Mouse (Mus musculus) frontal cortex, postnatal 36 days (tissue): ENCODE results near the gene Frem3.

Source experiments
- DNase-seq, 2 experiments: peaks; one replicate each; pipeline ENCODE4 v3.0.0; 2022; ENCODE audit warnings: low spot score in 2 of 2

Gene Frem3

DNA sequence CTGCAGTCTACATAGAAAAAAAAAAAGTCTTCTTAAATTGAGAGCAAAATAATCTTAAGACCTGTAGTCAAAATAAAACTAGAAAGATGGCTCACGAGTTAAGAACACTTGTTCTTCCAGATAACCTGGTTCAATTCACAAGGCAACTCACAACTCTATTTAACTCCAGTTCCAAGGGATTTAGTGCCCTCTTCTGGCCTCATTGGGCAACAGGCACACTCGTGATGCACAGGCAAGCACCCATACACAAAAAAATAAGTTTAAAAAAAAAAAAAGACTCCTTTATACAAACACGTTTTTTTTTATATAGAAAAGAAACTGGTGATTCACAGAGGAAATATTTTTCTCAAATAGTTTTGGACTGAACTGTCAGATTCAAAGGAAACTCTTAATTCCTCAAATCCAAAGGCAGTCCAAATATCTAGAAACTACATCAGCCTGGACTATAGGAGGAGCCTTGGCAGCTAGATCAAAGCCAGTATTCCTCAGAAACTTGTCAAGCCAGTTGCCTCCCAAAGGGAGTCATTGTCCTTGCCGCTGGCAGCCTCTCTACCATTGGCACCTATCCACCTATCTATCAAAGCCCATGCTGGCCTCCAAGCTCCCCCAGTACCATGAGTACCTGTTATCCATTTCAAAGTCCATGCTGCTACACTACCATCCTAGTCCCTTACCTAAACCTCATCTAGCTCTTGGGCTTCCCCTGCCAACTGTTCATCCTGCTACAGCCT is 100.0 kb downstream of the Frem3 start:
- DNase-seq: no peak

DNA sequence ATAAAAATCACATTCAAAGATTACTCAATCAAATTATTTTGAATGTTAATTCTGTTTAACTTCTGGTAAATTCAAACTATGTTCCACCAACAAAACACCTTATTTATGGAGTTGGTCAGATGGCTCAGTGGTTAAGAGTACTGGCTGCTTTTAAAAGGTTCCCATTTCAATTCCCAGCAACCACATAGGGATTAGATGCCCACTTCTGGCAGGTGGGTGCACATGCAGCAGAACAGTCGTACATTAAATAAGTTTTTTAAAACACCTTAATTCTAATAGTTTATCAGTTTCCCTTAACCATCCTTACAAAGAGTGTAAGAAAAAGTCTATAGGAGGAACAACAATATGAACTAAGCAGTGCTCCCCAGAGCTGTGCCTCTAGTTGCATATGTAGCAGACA is 103.6 kb downstream of the Frem3 start:
- no peak for DNase-seq

DNA sequence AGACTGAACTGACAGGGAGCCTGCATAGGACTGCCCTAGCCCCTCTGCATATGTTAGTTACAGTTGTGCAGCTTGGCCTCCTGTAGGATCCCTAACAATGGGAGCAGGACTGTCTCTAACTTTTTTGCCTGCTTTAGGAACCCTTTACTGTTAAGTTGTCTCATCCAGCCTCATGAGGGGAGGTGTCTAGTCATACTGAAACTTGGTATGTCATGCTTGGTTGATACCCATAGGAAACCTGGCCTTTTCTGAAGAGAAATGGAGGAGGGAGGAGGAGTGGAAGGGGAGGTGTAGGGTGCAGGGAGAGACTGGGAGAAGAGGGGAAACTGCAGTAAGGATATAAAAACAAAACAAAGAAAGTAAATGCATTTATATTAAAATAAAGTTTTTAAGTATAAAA is 121.4 kb downstream of the Frem3 start:
- no peak for DNase-seq

DNA sequence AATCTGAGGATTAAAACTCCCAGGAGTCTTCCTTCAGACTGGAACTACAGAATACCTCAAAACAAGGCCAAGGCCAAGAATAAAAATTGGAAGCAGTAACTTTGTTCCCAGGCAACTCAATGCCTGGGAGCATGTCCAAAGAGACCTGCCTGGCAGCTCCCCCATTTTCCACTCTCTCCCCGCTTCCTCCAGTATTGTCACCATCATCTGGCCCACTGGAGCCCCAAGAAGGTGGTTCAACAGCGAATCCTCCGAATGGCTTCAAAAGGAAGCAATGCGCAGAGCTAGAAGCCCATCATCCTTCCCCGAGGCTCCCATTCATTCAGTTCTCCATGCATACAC is 127.1 kb downstream of the Frem3 start:
- DNase-seq: no peak

DNA sequence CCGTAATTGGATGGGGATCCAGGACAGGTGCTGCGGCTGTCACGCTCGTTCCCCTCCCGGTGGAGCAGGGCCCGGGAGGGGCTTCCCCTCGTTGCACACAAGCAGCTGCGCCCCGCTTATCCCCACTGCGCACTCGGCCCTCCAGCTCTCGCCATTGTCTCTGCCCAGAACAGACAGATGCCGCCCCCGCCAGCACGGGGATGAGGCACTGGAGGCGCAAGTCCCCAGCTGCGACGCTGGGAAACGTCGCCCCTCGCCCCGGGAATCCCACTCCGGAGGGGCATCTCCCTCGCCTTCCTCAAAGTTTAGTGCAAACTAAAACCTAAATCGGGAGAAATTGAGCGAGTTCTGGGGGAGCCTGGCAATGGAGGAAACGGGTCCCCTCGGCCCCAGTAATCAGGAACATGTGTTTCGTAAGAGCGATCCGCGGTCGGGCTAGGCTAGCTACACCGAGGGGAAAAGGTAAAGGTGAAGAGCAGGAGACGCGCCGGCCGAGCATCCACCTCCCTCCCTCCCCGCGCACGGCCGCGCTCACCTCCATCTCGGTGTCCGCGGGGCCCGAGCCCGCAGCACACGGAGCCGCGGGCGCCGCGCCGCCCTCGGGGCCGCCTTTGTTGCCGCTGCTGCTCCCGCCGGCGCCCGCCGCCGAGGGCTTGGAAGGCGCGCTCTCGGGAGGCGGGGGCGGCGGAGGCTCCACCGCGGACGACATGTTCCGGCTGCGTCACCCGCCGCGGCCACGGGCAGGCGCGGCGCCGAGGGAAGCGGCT is 127.7 kb downstream of the Frem3 start:
- DNase-seq: peak; percentile 54 to 65

DNA sequence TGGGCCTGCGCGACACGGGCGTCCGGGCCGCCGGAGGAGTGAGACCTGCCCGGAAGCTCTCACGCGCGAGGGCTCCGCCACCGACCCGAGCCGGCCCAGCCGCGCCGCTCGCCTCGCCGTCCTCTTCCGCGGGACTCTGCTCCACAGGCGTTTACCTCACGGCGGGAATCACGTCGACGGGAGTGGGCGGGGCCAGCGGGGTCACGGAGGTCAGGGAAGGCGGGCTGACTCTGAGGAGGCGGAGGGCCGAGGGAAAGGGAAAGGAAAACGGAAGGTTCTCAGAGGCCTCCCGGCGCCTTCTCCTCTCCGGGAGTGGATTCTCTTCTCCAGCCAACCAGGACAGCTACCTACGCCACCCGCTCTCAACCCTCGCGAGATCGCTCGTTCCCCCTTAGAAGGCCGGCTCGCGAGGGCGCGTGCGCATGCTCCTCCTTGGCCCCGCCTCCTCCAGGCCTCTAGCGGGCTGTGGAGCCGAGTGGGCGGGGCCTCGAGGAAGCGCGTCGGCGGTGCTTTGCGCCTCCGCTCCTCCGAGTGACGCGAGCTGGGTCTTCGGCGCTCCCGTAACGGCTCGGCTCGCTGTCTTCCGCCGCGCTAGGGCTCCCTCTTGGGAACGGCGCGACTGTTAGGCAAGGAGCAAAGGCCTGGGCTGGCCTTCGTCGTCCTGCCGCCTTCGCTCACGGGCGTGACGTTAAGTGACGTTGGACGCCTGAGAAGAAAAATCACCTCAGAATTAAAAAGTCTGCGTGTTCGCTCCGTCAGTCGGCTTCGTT is 128.5 kb downstream of the Frem3 start, which contains the start of gene Smarca5:
Smarca5 (minus strand) TSS at position 343 of the 770 bp plus-strand sequence.
- DNase-seq: peak; percentile 93 to 97

DNA sequence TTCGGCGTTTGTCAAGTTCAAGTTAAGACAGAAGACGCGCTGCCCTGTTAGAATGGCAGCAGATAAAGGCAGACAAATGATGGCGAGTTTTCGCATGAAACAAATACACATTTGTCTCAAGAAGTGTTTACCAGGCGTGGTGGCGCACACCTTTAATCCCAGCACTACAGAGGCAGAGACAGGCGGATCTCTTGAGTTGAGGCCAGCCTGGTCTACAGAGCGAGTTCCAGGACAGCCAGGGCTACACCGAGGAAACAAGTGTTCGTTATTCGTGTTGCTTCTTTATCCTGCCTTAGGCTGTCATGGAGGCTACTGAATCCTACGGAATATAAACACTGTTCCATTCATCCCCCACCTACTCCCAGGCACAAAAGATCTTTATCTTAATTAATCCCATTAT is 129.1 kb downstream of the Frem3 start:
- no peak for DNase-seq
